Mouse (Mus musculus) kidney, postnatal 4 days (tissue): Measurements from ENCODE around the gene Pcnx3.
"Not testable (repeated sequence)": the region's sequence is repeated elsewhere in the genome, so short reads cannot be mapped to it uniquely, and the experiment has no call there.

ENCODE experiments used
- DNase-seq, 2 experiments: peaks; one replicate each; pipeline ENCODE4 v3.0.0; 2021; ENCODE audit warnings: mixed read lengths in 2 of 2

Pcnx3 gene

DNA sequence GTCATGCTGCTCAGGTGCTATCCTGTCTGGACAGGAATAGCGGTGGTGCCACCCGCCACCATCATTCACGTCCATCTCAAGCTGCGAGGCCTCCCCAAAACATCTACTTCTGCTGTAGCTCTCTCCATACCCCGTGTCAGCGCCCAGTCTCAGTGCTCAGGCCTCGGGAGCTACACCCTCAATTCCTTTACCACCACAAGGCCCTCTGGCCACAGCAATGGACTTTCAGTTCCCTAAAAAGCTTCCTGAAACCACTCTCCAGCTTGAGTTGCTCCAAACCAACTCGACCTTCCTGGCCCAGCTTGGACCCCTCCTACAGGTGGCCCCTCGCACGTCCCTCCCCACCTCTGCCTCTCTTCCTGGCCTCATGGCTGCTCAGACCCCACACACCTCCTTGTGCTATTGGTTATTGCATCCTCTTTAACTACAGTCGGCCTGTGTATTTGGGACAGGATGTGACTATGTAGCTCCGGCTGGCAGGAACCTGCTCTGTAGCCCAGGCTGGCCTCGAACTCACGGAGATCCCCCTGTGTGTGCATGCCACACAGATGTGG is 23.3 kb upstream of the Pcnx3 start:
- no peak for DNase-seq

GRCm38 (mm10) chr19:5711218-5711617 is 22.5 kb upstream of the Pcnx3 start:
- peak; percentile 83 to 88 for DNase-seq

DNA sequence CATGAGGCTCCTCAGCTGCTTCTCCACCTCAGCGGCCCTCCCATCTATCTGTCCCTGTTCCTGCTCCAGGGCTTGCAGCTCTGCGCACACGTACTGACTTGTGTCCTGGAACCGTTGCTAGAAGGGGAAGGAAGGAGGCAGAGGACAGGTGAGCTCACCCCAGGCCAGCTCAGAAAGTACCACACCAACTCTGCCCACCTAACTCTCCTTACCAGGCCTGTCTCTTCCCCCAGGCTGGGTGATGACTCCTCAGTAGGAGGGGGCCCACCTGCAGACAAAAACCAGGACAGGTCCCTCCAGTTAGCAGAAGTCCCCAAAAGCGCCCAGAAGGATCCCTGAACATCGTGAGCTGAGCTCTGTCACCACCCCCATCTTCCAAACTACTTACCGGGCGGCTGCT is 21.9 kb upstream of the Pcnx3 start:
- DNase-seq: no peak

DNA sequence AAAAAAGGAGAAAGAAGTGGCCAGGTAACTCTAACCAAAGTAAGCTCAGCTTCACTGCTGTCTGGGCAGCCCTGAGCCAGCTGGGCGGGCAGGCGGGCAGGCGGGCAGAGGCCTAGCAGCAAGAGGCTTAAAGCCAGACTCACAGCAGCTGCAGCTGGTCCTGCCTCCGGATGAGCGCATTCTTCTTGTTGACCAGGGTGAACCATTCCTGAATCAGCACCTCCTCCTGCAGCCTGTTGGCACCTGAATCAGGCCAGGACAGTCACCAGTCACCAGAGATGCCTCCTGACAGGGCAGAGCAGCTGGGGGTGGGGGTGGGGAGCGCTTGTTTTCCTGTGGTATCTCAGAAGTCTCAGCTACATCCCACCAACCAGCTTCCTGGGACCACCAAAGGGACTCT is 21.4 kb upstream of the Pcnx3 start:
- DNase-seq: no peak

GRCm38 (mm10) chr19:5704801-5705571 is 16.3 kb upstream of the Pcnx3 start:
- DNase-seq: peak; percentile 69 to 78

GRCm38 (mm10) chr19:5704163-5704800 is 15.6 kb upstream of the Pcnx3 start, which contains the start of gene Kcnk7:
TSS of gene Kcnk7 (plus strand) at chr19:5704367.
- DNase-seq: no peak

GRCm38 (mm10) chr19:5695849-5696462 is 7.2 kb upstream of the Pcnx3 start:
- DNase-seq: peak; percentile 55 to 73

DNA sequence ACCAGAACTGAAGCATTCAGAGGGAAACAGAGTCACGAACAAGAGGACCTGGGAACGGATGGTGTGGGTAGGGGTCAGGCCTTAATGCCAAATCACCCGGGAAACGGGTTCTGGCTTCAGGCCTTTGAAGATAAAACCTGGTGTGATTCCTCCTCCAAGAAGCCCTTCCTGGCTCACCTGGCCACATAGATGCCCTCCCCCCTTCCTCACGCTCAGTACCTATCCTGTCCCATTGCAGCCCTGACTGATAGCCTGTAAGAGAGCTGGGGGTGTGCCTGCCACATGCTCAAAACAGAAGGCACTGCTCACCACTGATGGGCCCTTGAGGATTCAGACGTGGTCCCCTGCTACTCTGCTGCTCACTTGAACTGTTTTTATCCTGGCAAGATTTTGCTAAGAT is 5.1 kb upstream of the Pcnx3 start:
- DNase-seq: no peak

DNA sequence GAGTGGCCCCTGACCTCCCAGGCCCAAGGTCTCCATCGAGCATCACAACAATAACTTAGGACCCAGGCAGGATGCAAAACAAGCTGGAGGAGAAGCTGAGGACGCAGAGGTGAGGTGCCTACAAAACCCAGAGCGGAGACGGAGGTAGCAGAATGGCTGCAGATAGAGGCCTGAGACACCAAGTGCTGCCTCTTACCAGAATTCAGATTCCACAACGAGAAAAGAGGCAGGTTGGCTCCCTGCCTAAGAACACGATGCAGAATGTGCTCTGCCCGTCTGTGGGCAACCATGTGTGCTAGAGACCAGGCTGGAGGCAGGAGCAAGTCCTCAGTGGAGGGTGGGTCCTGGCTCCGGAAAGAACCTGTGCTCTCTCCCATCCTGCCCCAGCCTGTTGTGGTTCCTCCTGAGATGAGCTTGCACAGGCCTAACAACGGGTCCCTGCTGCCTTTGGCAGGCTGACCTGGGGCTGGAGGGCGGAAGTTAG is 4.2 kb upstream of the Pcnx3 start:
- DNase-seq: peak; percentile 25 to 42

DNA sequence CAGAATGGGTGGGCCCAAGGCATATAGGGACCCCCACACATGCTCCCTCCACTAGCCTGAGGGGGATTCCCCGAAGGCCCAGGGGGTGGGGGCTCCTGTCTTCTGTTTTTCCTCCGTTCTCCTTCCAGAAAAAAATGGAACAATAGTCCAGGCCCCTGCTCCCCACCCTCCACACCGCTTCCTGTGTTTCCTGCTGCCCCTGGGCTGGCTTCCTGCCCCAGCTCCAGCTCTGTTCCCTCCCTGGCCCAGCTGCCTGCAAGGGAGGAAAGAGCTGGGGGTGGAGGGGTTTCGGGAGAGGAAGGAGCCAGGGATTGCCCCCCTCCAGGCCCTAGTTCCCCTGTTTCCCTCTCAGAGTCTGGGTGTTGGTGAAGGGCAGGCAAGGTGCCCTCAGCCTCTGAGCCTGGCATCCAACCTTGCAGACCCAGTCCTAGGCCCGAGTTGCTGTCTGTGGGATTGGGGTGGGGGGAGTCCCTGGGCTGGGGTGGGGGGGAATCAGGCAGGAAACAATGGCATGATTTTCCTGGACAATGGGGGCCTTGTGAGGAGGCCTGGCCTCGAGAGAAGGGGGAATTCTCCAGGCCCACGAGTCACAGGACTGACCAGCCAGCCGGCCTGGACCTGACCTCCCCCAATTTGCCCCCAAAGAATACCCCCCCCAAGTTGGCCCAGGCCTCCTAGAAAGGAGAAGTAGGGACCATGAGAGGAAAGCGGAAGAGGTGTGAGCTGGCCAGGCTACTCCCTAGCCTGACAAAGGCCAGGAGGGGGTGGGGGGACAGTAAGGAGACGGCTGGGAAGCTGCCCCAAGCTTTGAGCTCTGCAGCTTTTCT is 3.6 kb upstream of the Pcnx3 start:
- peak; percentile 69 to 81 for DNase-seq

- DNase-seq: no peak
Measured at GRCm38 (mm10) chr19:5691601-5692000, 2.9 kb upstream of the Pcnx3 start.

DNA sequence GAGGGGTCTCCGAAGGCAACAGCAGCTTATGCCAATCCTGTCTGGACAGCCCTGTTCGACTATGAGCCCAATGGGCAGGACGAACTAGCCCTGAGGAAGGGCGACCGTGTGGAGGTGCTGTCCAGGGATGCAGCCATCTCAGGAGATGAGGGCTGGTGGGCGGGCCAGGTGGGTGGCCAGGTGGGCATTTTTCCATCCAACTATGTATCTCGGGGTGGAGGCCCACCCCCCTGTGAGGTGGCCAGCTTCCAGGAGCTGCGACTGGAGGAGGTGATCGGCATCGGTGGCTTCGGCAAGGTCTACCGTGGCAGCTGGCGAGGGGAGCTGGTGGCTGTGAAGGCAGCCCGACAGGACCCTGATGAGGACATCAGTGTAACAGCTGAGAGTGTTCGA is 1.6 kb upstream of the Pcnx3 start:
- DNase-seq: no peak

GRCm38 (mm10) chr19:5689565-5690342 is 1.0 kb upstream of the Pcnx3 start:
- DNase-seq: peak; percentile 88 to 93

GRCm38 (mm10) chr19:5689088-5689428 is 350 bp upstream of the Pcnx3 start:
- no peak for DNase-seq

GRCm38 (mm10) chr19:5687738-5688137 is 970 bp downstream of the Pcnx3 start:
- DNase-seq: no peak

GRCm38 (mm10) chr19:5686954-5687353 is 1.8 kb downstream of the Pcnx3 start:
- not testable (repeated sequence) for DNase-seq

- no peak for DNase-seq
Measured at GRCm38 (mm10) chr19:5686437-5686836, 2.3 kb downstream of the Pcnx3 start.

DNA sequence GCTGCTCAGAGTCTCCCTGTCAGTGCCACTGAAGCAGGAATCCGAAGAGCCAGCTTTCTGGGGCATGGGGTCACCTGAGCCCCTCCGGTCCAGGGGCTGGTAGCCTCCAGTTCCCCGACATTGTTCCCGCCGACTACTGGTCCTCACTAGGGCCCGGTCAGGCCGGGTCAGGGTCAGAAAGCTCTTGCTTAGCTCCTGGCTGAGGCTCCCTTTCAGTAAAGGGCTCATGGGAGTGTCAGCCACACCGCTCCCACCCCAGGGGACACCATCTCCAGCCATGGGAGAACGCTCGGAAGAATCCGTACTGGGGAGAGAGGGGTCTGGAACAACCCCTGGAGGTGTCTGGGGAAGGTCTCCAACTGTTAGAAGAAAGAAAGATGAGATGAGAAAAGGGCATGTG is 2.8 kb downstream of the Pcnx3 start:
- DNase-seq: no peak

GRCm38 (mm10) chr19:5685431-5685830 is 3.3 kb downstream of the Pcnx3 start:
- no peak for DNase-seq

- DNase-seq: no peak
Measured at GRCm38 (mm10) chr19:5684985-5685384, 3.7 kb downstream of the Pcnx3 start.

- DNase-seq: no peak
Measured at GRCm38 (mm10) chr19:5684236-5684635, 4.5 kb downstream of the Pcnx3 start.

DNA sequence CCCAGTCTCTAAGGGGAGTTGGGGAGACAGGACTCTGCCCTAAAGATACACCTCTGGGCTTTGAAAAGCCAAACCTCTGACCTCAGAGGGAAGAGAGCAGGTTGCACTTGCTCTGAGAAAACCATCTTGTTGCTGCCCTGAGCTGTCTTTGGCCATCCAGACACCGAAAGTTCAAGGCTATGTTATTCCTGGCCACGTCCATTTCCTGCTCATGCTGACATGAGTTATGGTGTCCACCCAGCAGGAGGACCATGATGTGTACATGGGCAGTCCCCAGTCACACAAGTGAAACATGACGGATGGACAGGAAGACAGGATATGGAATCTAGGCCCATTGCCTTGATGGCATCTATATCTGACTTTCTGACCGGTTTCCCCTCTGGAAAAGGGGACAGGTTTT is 8.3 kb downstream of the Pcnx3 start:
- DNase-seq: no peak
